Mouse (Mus musculus): ENCODE measurements around the gene Krt14. TPM values are rescaled to one million over a fixed set of nuclear protein-coding genes. Genes with fewer than 3 reads are reported as not detected.

Krt14 gene
- polyA plus RNA-seq, 1 experiment from 2014 or later: 5.5 TPM

DNA sequence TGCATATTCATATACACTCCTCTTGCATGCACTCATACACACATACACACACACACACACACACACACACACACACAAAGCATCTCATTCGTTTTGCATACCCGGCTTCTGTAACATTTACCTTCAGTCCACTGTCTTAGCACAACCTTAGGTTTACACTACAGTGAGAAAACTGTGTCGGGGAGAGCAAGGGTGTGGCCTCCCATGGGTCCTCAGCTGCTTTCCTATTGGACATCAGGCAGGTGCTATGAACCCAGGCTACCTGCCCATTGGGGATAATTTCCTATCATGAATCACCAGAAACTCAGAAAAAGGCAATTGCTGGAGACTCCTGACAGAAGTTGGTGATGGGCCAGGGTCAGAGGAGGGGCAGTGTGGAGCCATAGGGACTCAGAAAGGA is 50.0 kb downstream of the Krt14 start:
- H3K4me1 ChIP-seq: no peaks in the 10 kb centered on the region
- ATAC-seq (ENCODE audit: low FRiP score, low read depth): no peak
- H3K4me3 ChIP-seq: no peak overlapping the region
- H3K27ac ChIP-seq (replicated peaks): no peak overlapping the region
- no peak overlapping the region for H3K9ac ChIP-seq (replicated peaks)
- no peaks in the 10 kb centered on the region for H3K27me3 ChIP-seq
- WGBS: 87% methylated on average over 3 of the region's 3 CpGs
- H3K9me3 ChIP-seq: no peaks in the 10 kb centered on the region
- H3K36me3 ChIP-seq: no peaks in the 10 kb centered on the region
- no peak overlapping the region for H3K4me2 ChIP-seq (replicated peaks)

DNA sequence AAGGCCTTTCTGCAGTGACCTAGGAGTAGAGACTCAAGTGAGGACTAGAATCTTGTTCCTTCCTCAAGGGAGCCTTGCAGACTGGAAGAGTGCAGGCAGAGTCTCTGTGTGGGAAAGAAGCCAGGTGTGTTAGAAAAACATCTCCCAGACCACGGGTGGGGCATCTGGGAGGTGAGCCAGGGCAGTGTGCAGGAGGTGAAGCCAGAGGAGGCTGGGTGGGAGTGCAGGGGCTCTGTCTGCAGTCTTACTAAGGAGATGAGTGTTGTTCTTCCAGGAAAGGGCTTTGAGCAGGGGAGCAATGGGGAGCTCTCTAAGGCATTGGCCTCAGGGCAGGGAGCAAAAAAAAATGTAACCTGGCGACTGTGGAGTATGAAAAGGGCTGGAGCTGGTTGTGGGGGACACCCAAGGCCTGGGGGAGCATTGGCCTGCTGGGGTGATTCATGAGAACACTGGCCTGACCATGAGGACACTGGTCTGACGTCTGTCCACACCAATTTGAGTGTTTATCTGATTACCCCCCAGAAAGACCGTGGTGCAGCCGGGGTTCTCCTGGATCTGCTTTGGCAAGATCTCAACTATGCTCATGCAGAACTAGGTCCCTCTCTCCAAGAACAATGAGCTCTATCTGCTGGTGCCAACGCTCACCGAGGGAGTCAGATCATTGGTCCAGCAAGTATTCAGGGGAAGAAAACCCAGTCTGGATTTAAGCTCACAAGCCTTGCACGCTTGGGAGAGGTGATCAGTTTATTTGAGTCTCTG is 51.7 kb downstream of the Krt14 start:
- no peak for ATAC-seq (ENCODE audit: low FRiP score, low read depth)
- Histone ChIP-seq H3K27me3 (no peaks in the 10 kb centered on the region), H3K9ac (replicated peaks) (no peak overlapping the region), H3K4me3 (no peak overlapping the region), H3K9me3 (no peaks in the 10 kb centered on the region), H3K27ac (replicated peaks) (no peak overlapping the region), H3K4me2 (replicated peaks) (no peak overlapping the region), H3K4me1 (no peaks in the 10 kb centered on the region), H3K36me3 (no peaks in the 10 kb centered on the region)
- 80% methylated on average over 8 of the region's 8 CpGs for WGBS

Other genes with a start within 250 kb of the Krt14 start
- gene Krtap29-1, start 228.5 kb downstream of the Krt14 start, polyA plus RNA-seq (2016; fragmentation: Nextera tagmentation; extraction: Ambion mirVana): not detected in 2 replicates
- gene Krtap16-1, start 221.0 kb downstream of the Krt14 start, polyA plus RNA-seq (2016; fragmentation: Nextera tagmentation; extraction: Ambion mirVana): not detected in 2 replicates
- not detected in 2 replicates for gene Krtap17-1, start 213.6 kb downstream of the Krt14 start, polyA plus RNA-seq (2016; fragmentation: Nextera tagmentation; extraction: Ambion mirVana)
- gene Krt33a, start 191.3 kb downstream of the Krt14 start, polyA plus RNA-seq (2016; fragmentation: Nextera tagmentation; extraction: Ambion mirVana): not detected in 2 replicates
- gene Krt33b, start 177.7 kb downstream of the Krt14 start, polyA plus RNA-seq (2016; fragmentation: Nextera tagmentation; extraction: Ambion mirVana): not detected in 2 replicates
- gene Krt34, start 166.0 kb downstream of the Krt14 start, polyA plus RNA-seq (2016; fragmentation: Nextera tagmentation; extraction: Ambion mirVana): not detected in 2 replicates
- not detected in 2 replicates for gene Krt31, start 157.0 kb downstream of the Krt14 start, polyA plus RNA-seq (2016; fragmentation: Nextera tagmentation; extraction: Ambion mirVana)
- not detected in 2 replicates for gene Krt32, start 119.3 kb downstream of the Krt14 start, polyA plus RNA-seq (2016; fragmentation: Nextera tagmentation; extraction: Ambion mirVana)
- not detected in 2 replicates for gene Krt35, start 111.3 kb downstream of the Krt14 start, polyA plus RNA-seq (2016; fragmentation: Nextera tagmentation; extraction: Ambion mirVana)
- not detected in 2 replicates for gene Krt36, start 101.9 kb downstream of the Krt14 start, polyA plus RNA-seq (2016; fragmentation: Nextera tagmentation; extraction: Ambion mirVana)
- not detected in 2 replicates for gene Krt13, start 86.0 kb downstream of the Krt14 start, polyA plus RNA-seq (2016; fragmentation: Nextera tagmentation; extraction: Ambion mirVana)
- gene Krt15, start 71.6 kb downstream of the Krt14 start, polyA plus RNA-seq (2016; fragmentation: Nextera tagmentation; extraction: Ambion mirVana): 5.9 and 7.8 TPM in 2 replicates
- gene Krt19, start 58.9 kb downstream of the Krt14 start, polyA plus RNA-seq (2016; fragmentation: Nextera tagmentation; extraction: Ambion mirVana): 3.7 and 5.4 TPM in 2 replicates
- gene Krt9, start 14.3 kb downstream of the Krt14 start, polyA plus RNA-seq (2016; fragmentation: Nextera tagmentation; extraction: Ambion mirVana): not detected in 2 replicates
- not detected in 2 replicates for gene Krt16, start 41.4 kb upstream of the Krt14 start, polyA plus RNA-seq (2016; fragmentation: Nextera tagmentation; extraction: Ambion mirVana)
- 0.56 and 1.1 TPM in 2 replicates for gene Krt17, start 53.5 kb upstream of the Krt14 start, polyA plus RNA-seq (2016; fragmentation: Nextera tagmentation; extraction: Ambion mirVana)
- gene Krt42, start 62.3 kb upstream of the Krt14 start, polyA plus RNA-seq (2016; fragmentation: Nextera tagmentation; extraction: Ambion mirVana): not detected in 2 replicates
- 1,467 and 1,563 TPM in 2 replicates for gene Eif1, start 112.3 kb upstream of the Krt14 start, polyA plus RNA-seq (2016; fragmentation: Nextera tagmentation; extraction: Ambion mirVana)
- 0.97 and 1.2 TPM in 2 replicates for gene Gast, start 126.9 kb upstream of the Krt14 start, polyA plus RNA-seq (2016; fragmentation: Nextera tagmentation; extraction: Ambion mirVana)
- 72.8 and 86.6 TPM in 2 replicates for gene Hap1, start 148.6 kb upstream of the Krt14 start, polyA plus RNA-seq (2016; fragmentation: Nextera tagmentation; extraction: Ambion mirVana)
- gene Jup, start 190.2 kb upstream of the Krt14 start, polyA plus RNA-seq (2016; fragmentation: Nextera tagmentation; extraction: Ambion mirVana): 46.4 and 53.8 TPM in 2 replicates
- gene P3h4, start 207.3 kb upstream of the Krt14 start, polyA plus RNA-seq (2016; fragmentation: Nextera tagmentation; extraction: Ambion mirVana): 19.7 and 25.4 TPM in 2 replicates
- gene Fkbp10, start 208.1 kb upstream of the Krt14 start, polyA plus RNA-seq (2016; fragmentation: Nextera tagmentation; extraction: Ambion mirVana): 44.5 and 48.0 TPM in 2 replicates
- gene Nt5c3b, start 234.3 kb upstream of the Krt14 start, polyA plus RNA-seq (2016; fragmentation: Nextera tagmentation; extraction: Ambion mirVana): 93.9 and 100.0 TPM in 2 replicates
- 0.75 and 0.89 TPM in 2 replicates for gene Klhl10, start 234.4 kb upstream of the Krt14 start, polyA plus RNA-seq (2016; fragmentation: Nextera tagmentation; extraction: Ambion mirVana)